Mouse (Mus musculus) adrenal gland, adult 2 months (tissue): ENCODE data around the gene Entpd7. TPM values are rescaled to one million over a fixed set of nuclear protein-coding genes. Genes with fewer than 3 reads are reported as not detected.

Experiments used
- DNase-seq: peaks from one replicate; pipeline ENCODE4 v3.0.0; 2021
- polyA plus RNA-seq: library from polyadenylated mRNA; depleted of rRNA; stranded (reverse); fragments of >200 nt; gene quantifications from 2 replicates; pipeline ENCODE4 v1.2.3, GENCODE M21; 2012; rRNA removed
- total RNA-seq, 2 experiments: library from RNA; stranded (reverse); gene quantifications; 2 replicates each; pipeline ENCODE4 v1.2.3; 2021

Gene Entpd7
- total and polyA plus RNA-seq, 3 experiments, result 4.0 to 20.0 (median 16.3) TPM

DNA sequence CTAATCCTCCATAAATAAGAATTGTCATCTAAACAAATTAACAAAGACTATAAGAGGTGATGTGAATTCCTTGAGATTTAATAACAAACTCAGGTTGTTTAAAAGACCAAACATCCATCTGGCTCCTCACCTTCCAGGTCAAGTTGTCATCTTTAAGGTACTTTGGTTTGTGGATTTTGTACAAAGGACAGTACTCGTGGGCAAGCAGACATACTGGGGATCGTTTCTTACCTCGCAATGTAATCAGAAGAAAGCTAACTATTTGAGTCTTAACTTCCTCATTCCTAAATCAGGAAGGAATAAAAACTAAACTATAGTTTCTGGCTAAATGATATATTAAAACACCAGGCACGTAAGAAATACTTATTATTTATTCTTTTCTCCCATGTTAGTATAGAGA lies 81.1 kb downstream of the Entpd7 start:
- no peak for DNase-seq

- no peak for DNase-seq
These were observed 82.1 kb downstream of the Entpd7 start for GRCm38 (mm10) chr19:43771499-43771969.

GRCm38 (mm10) chr19:43772311-43772710 lies 82.8 kb downstream of the Entpd7 start:
- DNase-seq, result no peak

- no peak for DNase-seq
These were observed 86.0 kb downstream of the Entpd7 start for GRCm38 (mm10) chr19:43775433-43775832.

DNA sequence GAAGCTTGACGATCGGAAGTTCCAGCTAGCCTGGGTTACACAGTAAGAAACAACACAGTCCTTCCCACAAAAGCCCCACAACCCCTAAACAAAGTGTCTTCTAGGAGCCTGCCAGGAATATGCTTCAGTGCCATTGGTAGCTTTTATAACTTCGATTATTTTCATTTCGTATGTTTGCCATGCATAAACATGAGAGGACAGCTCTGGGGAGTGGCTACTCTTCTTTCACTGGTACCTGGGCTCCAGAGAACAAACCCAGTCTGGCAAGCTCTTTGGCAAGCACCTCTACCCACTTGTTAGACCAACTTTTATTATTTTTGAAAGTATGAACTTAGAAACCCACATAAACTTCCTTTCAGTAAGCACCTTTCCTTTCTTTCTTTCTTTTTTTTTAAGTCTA lies 87.1 kb downstream of the Entpd7 start:
- DNase-seq, result no peak

DNA sequence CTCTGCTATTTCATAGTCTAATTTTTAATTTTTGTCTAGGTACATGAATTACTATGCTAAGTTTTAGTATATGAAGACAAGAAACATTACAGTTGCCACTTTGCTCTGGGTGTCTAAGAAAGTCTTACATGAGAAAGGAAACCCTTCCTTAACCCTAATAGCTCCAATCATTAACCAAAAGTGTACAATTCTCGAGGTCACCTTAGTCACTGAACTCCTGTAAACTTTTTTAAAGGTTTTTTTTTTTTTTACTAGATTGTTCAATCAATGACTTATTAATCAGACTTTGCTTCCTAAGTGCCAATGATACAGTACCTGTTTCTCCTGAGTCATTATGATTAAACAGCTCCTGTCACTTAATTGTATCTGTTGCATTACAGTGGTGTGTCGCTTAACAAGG lies 87.8 kb downstream of the Entpd7 start:
- no peak for DNase-seq

- no peak for DNase-seq
These were observed 90.9 kb downstream of the Entpd7 start for GRCm38 (mm10) chr19:43780391-43780790.

DNA sequence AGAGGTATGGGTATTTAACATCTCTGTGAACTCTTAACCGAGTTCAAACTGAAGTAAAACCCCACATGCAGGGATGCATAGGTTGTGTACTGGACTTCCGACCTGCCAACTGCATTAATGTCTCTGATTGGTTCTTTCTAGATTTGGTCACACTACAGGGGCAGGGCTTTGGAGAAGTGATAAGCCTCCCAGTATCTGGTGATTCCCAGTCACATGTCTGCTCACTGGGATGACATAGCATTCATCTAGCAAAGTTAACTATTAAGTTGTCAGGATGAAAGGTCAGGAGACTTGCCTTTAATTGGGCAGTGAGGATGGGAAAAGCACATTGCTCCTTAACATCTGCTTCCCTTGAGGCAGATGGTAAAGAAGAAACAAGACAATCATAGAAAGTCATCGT lies 92.5 kb downstream of the Entpd7 start, which contains the start of gene Abcc2:
TSS of gene Abcc2 (plus strand) at position 213 of the 400 bp plus-strand sequence.
- no peak for DNase-seq

Other genes with a start within 250 kb of the Entpd7 start
- gene Cnnm1, start 249.2 kb upstream of the Entpd7 start, total RNA-seq, result under 1 TPM; 0.29 to 0.48 TPM
- gene Cnnm1, start 249.2 kb upstream of the Entpd7 start, polyA plus RNA-seq, result 0.09 and 0.16 TPM in 2 replicates
- gene Got1, start 165.1 kb upstream of the Entpd7 start, total RNA-seq, result 100 to 1,000 TPM; 153 to 283 TPM
- gene Got1, start 165.1 kb upstream of the Entpd7 start, polyA plus RNA-seq, result 55.8 and 96.7 TPM in 2 replicates
- not detected for gene Nkx2-3, start 77.3 kb upstream of the Entpd7 start, total RNA-seq
- not detected in 2 replicates for gene Nkx2-3, start 77.3 kb upstream of the Entpd7 start, polyA plus RNA-seq
- 10 to 100 TPM; 62.3 to 73.1 TPM for gene Slc25a28, start 14.8 kb upstream of the Entpd7 start, total RNA-seq
- gene Slc25a28, start 14.8 kb upstream of the Entpd7 start, polyA plus RNA-seq, result 93.6 and 111 TPM in 2 replicates
- 10 to 100 TPM in 1 of 2 experiments, 1 to 10 TPM in 1; 8.3 to 12.3 TPM for gene Cutc, start 63.3 kb downstream of the Entpd7 start, total RNA-seq
- gene Cutc, start 63.3 kb downstream of the Entpd7 start, polyA plus RNA-seq, result 1.6 and 2.6 TPM in 2 replicates
- gene Cox15, start 63.3 kb downstream of the Entpd7 start, total RNA-seq, result 10 to 100 TPM; 36.4 to 59.4 TPM
- gene Cox15, start 63.3 kb downstream of the Entpd7 start, polyA plus RNA-seq, result 21.3 and 25.3 TPM in 2 replicates
- 1 to 10 TPM in 1 of 2 experiments, under 1 TPM in 1; 0.17 to 1.0 TPM for gene Abcc2, start 92.5 kb downstream of the Entpd7 start, total RNA-seq
- 0.04 and 0.28 TPM in 2 replicates for gene Abcc2, start 92.5 kb downstream of the Entpd7 start, polyA plus RNA-seq